Mouse (Mus musculus) forebrain, embryonic 14.5 days (tissue): ENCODE measurements around the gene Rbm5. TPM values are rescaled to one million over a fixed set of nuclear protein-coding genes. Genes with fewer than 3 reads are reported as not detected.

Source experiments
- ATAC-seq: fragments of 200-750 bp; cut with Nextera tagmentation; 2 replicates; pipeline ENCODE4 v1.8.0; 2017; ENCODE audit warnings: mild to moderate bottlenecking, moderate library complexity
- DNase-seq: peaks from one replicate; pipeline ENCODE4 v3.0.0-alpha.2; 2015; ENCODE audit warnings: low spot score
- H3K27ac ChIP-seq: fragments of 300-500 bp; sonication (generic); 2 replicates; pipeline ENCODE4 v1.5.1; 2014; ENCODE audit warnings: low read depth, mild to moderate bottlenecking, control low read depth, low read length, moderate library complexity
- H3K27me3 ChIP-seq: fragments of 300-500 bp; sonication (generic); replicated peaks from 2 replicates; pipeline ENCODE4 v1.6.1; 2014; ENCODE audit warnings: low read length, control low read depth, mixed read lengths; ENCODE audit not compliant: control insufficient read depth, insufficient read depth
- H3K36me3 ChIP-seq: fragments of 300-500 bp; sonication (generic); 2 replicates; pipeline ENCODE4 v1.6.1; 2014; ENCODE audit warnings: low read length, control low read depth; ENCODE audit not compliant: control insufficient read depth, insufficient read depth
- H3K4me1 ChIP-seq: fragments of 300-500 bp; sonication (generic); 2 replicates; pipeline ENCODE4 v1.6.1; 2014; ENCODE audit warnings: antibody characterized with exemption, low read length, control low read depth; ENCODE audit not compliant: control insufficient read depth, insufficient read depth
- H3K4me2 ChIP-seq: fragments of 300-500 bp; sonication (generic); 2 replicates; pipeline ENCODE4 v1.6.1; 2014; ENCODE audit warnings: mild to moderate bottlenecking, control low read depth, low read length
- H3K4me3 ChIP-seq: fragments of 300-500 bp; sonication (generic); 2 replicates; pipeline ENCODE4 v1.5.1; 2014; ENCODE audit warnings: low read depth, low read length, control low read depth
- H3K9ac ChIP-seq: fragments of 300-500 bp; sonication (generic); 2 replicates; pipeline ENCODE4 v1.6.1; 2014; ENCODE audit warnings: mild to moderate bottlenecking, low read length, control low read depth, moderate library complexity
- H3K9me3 ChIP-seq: fragments of 300-500 bp; sonication (generic); replicated peaks from 2 replicates; pipeline ENCODE4 v1.6.1; 2016; ENCODE audit warnings: low read length, control low read depth, mixed read lengths; ENCODE audit not compliant: control insufficient read depth
- WGBS: fragments of 180-500 bp; shearing (Covaris S2); extraction: QIAGEN DNeasy Blood & Tissue Kit; methylation state at CpG from one replicate; pipeline ENCODE4 v1.1.7; 2014; 5-methylcytosine and 5-hydroxymethylcytosine counted together
- polyA plus RNA-seq: library from polyadenylated mRNA; unstranded; fragments of >200 nt; fragmentation: Nextera tagmentation; extraction: Ambion mirVana; gene quantifications from 2 replicates; pipeline ENCODE4 v1.2.1, GENCODE M21; 2014

Gene Rbm5
- polyA plus RNA-seq, 1 experiment from 2014 or later = 188 TPM

- H3K4me1 ChIP-seq = peaks cover 23% of the 10 kb centered on the region
- H3K9ac ChIP-seq = no peak overlapping the region
- WGBS = 59% methylated on average over 4 of the region's 4 CpGs
- DNase-seq (no peak), ATAC-seq (no peak)
- H3K9me3 ChIP-seq = no peaks in the 10 kb centered on the region
- H3K27me3 ChIP-seq = no peaks in the 10 kb centered on the region; the same call in 1 of the 2 replicates
- H3K27ac ChIP-seq = no peak overlapping the region
- H3K4me2 ChIP-seq = no peak overlapping the region
- peaks cover 18% of the 10 kb centered on the region for H3K36me3 ChIP-seq
- no peak overlapping the region for H3K4me3 ChIP-seq
These were observed 77.3 kb downstream of the Rbm5 start for GRCm38 (mm10) chr9:107693433-107693987.

- ATAC-seq = no peak
- WGBS = 54% methylated on average over 5 of the region's 5 CpGs
- no peak overlapping the region for H3K27ac ChIP-seq
- DNase-seq = no peak
- peaks cover 16% of the 10 kb centered on the region for H3K4me1 ChIP-seq
- H3K9me3 ChIP-seq = no peaks in the 10 kb centered on the region
- peaks cover 24% of the 10 kb centered on the region for H3K36me3 ChIP-seq
- H3K4me3 ChIP-seq = no peak overlapping the region
- H3K4me2 ChIP-seq = no peak overlapping the region
- H3K27me3 ChIP-seq = no peaks in the 10 kb centered on the region; the same call in 1 of the 2 replicates
- H3K9ac ChIP-seq = no peak overlapping the region
These were observed 78.0 kb downstream of the Rbm5 start for GRCm38 (mm10) chr9:107692785-107693184.

- no peaks in the 10 kb centered on the region for H3K27me3 ChIP-seq
- no peak overlapping the region for H3K27ac ChIP-seq
- H3K4me2 ChIP-seq = no peak overlapping the region
- H3K36me3 ChIP-seq = peaks cover 38% of the 10 kb centered on the region
- H3K9me3 ChIP-seq = no peaks in the 10 kb centered on the region
- DNase-seq (no peak), ATAC-seq (no peak)
- peaks cover 4% of the 10 kb centered on the region; the same call in 1 of the 2 replicates for H3K4me1 ChIP-seq
- no peak overlapping the region for H3K9ac ChIP-seq
- no peak overlapping the region for H3K4me3 ChIP-seq
- WGBS = 88% methylated on average over 8 of the region's 8 CpGs
These were observed 80.4 kb downstream of the Rbm5 start for GRCm38 (mm10) chr9:107690391-107690790.

Other genes with a start within 250 kb of the Rbm5 start
- 44.4 and 53.4 TPM in 2 replicates for gene Tmem115, start 237.1 kb downstream of the Rbm5 start, polyA plus RNA-seq
- 33.1 and 38.0 TPM in 2 replicates for gene Cyb561d2, start 228.8 kb downstream of the Rbm5 start, polyA plus RNA-seq
- gene Nprl2, start 228.8 kb downstream of the Rbm5 start, polyA plus RNA-seq = 83.2 and 83.8 TPM in 2 replicates
- gene Zmynd10, start 223.7 kb downstream of the Rbm5 start, polyA plus RNA-seq = 4.3 and 4.6 TPM in 2 replicates
- 34.7 and 37.1 TPM in 2 replicates for gene Rassf1, start 219.4 kb downstream of the Rbm5 start, polyA plus RNA-seq
- 105 and 107 TPM in 2 replicates for gene Tusc2, start 207.7 kb downstream of the Rbm5 start, polyA plus RNA-seq
- 98.0 and 109 TPM in 2 replicates for gene Hyal2, start 203.1 kb downstream of the Rbm5 start, polyA plus RNA-seq
- 2.6 and 3.3 TPM in 2 replicates for gene Hyal1, start 194.1 kb downstream of the Rbm5 start, polyA plus RNA-seq
- gene Naa80, start 192.1 kb downstream of the Rbm5 start, polyA plus RNA-seq = 17.4 and 18.7 TPM in 2 replicates
- gene Hyal3, start 190.2 kb downstream of the Rbm5 start, polyA plus RNA-seq = 0.66 and 1.0 TPM in 2 replicates
- 18.7 and 19.1 TPM in 2 replicates for gene Ifrd2, start 183.4 kb downstream of the Rbm5 start, polyA plus RNA-seq
- gene Sema3b, start 161.8 kb downstream of the Rbm5 start, polyA plus RNA-seq = 0.85 and 1.3 TPM in 2 replicates
- 371 and 423 TPM in 2 replicates for gene Gnai2, start 135.6 kb downstream of the Rbm5 start, polyA plus RNA-seq
- 32.8 and 32.9 TPM in 2 replicates for gene Slc38a3, start 101.5 kb downstream of the Rbm5 start, polyA plus RNA-seq
- gene Gnat1, start 91.3 kb downstream of the Rbm5 start, polyA plus RNA-seq = 0.28 and 0.66 TPM in 2 replicates
- gene Sema3f, start 60.5 kb downstream of the Rbm5 start, polyA plus RNA-seq = 7.4 and 12.2 TPM in 2 replicates
- gene Rbm6, start 102.2 kb upstream of the Rbm5 start, polyA plus RNA-seq = 69.4 and 89.9 TPM in 2 replicates
- gene Mon1a, start 117.2 kb upstream of the Rbm5 start, polyA plus RNA-seq = 23.5 and 27.2 TPM in 2 replicates
- gene Mst1r, start 135.9 kb upstream of the Rbm5 start, polyA plus RNA-seq = 0.23 and 1.2 TPM in 2 replicates
- not detected in 2 replicates for gene Actl11, start 157.5 kb upstream of the Rbm5 start, polyA plus RNA-seq
- 25.1 and 40.8 TPM in 2 replicates for gene Camkv, start 164.7 kb upstream of the Rbm5 start, polyA plus RNA-seq
- gene Traip, start 179.1 kb upstream of the Rbm5 start, polyA plus RNA-seq = 17.1 and 20.5 TPM in 2 replicates
- gene Uba7, start 204.5 kb upstream of the Rbm5 start, polyA plus RNA-seq = 3.1 and 4.7 TPM in 2 replicates
- gene Gm20661, start 212.1 kb upstream of the Rbm5 start, polyA plus RNA-seq = 0.56 and 0.83 TPM in 2 replicates
- gene Inka1, start 214.9 kb upstream of the Rbm5 start, polyA plus RNA-seq = 14.2 and 16.2 TPM in 2 replicates
- 1.2 and 1.5 TPM in 2 replicates for gene Cdhr4, start 221.5 kb upstream of the Rbm5 start, polyA plus RNA-seq
- 0.53 TPM in 1 of 2 replicates, not detected in the other for gene Gm20662, start 225.4 kb upstream of the Rbm5 start, polyA plus RNA-seq
- gene Ip6k1, start 231.5 kb upstream of the Rbm5 start, polyA plus RNA-seq = 39.3 and 48.1 TPM in 2 replicates